ENCODE assay signal across 15 mouse cellular contexts in the genomic region with DNA sequence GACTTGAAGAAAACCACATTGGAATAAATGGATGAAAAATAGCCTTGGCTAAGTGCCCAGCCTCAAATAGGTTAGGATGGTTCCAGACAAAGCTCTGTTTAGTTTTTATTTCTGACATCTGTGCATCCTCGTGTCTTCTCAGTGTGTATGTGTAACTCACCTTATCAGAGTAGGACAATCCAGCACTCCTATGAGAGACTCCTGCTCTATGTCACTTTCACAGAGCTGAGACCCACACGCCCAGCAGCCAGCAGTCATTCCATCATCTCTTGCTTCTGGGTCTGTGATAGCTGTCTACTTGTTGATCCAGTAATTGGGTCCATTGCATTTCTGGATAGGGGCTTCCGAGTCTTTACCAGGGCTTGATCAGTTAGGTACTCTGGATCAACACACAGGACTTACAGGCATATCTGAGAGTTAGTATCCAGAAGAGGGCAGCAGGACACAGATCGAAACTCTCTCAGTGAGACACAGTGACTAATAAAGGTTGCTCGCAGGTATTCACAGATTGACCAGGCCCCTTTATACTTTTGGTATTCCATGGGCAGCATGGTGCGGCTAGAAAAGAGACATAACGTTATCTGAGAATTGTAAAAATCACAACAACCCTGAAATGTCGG.
DNase-seq lines count a peak whose midpoint lies in the region; ATAC-seq and TF ChIP-seq lines count a peak whose summit lies in the region.
"Had no signal": no experiment of that assay in that cellular context is flagged by ENCODE, and none has a peak within 500 bp of the region (broad histone marks: within the 10 kb centered on the region; RNA-seq: fewer than 3 reads in every experiment).

No protein-coding gene starts in this region.

- no peak overlapping the region for H3K27ac ChIP-seq in layer of hippocampus, adult 2 months
- no peak overlapping the region for H3K27ac ChIP-seq in CH12.LX (ENCODE audit: insufficient read depth, low read depth)
- H3K27ac ChIP-seq: forebrain, embryonic 12.5 days; lung, embryonic 15.5 days had no signal

- no peak overlapping the region for H3K9ac ChIP-seq in CH12.LX (ENCODE audit: insufficient read depth, low read depth)
- H3K9ac ChIP-seq: forebrain, embryonic 12.5 days; lung, embryonic 15.5 days had no signal

- in situ Hi-C loops in CH12.LX (cut with MboI; ENCODE audit: low pct_ligation_motif_present, low pct_unique_long_range_greater_than_20kb, low sequenced_read_pairs) = no loop called here

- dilution Hi-C loops in CH12.LX (cut with MboI; ENCODE audit: extremely low pct_ligation_motif_present, extremely low pct_unique_long_range_greater_than_20kb, low sequenced_read_pairs) = no loop called here

- H3K4me1 ChIP-seq in CH12.LX (ENCODE audit: control insufficient read depth in 1 of 2, insufficient read depth in 2 of 2) = no peaks in the 10 kb centered on the region
- H3K4me1 ChIP-seq: forebrain, embryonic 12.5 days had no signal

- no peak overlapping the region for H3K4me2 ChIP-seq in CH12.LX (ENCODE audit: insufficient read depth, low read depth, poor library complexity, severe bottlenecking)
- H3K4me2 ChIP-seq: forebrain, embryonic 12.5 days; lung, embryonic 15.5 days had no signal

- ATAC-seq in megakaryocyte-erythroid progenitor cell, adult 5-6 weeks (replicated peaks; ENCODE audit: low FRiP score, low TSS enrichment, poor library complexity, severe bottlenecking) = no peak

- no peaks in the 10 kb centered on the region for H3K36me3 ChIP-seq in CH12.LX (replicated peaks in 1 of 2; ENCODE audit: control insufficient read depth in 1 of 2, insufficient read depth in 1 of 2, low read length in 1 of 2)
- H3K36me3 ChIP-seq: forebrain, embryonic 12.5 days; lung, embryonic 15.5 days had no signal

- TF ChIP-seq POLR2A in CH12.LX (IDR thresholded peaks at IDR 0.05; ENCODE audit: low read depth, low read length) = no peak

- no peaks in the 10 kb centered on the region for H3K79me2 ChIP-seq in CH12.LX (replicated peaks; ENCODE audit: control insufficient read depth, extremely low read depth, insufficient read depth, poor library complexity, severe bottlenecking)

- peak; percentile 76 for DNase-seq in heart, adult 11 months
- no peak for DNase-seq in heart, adult 9 months (ENCODE audit: low spot score in 2 of 2)
- no peak for DNase-seq in layer of hippocampus, adult 2 months (ENCODE audit: low spot score in 2 of 2)
- DNase-seq in layer of hippocampus, postnatal 14 days (ENCODE audit: low spot score in 2 of 2) = no peak
- DNase-seq in CH12.LX (ENCODE audit: extremely low read depth) = peak; percentile 7
- peak; percentile 52 for DNase-seq in brain, adult 2 months (ENCODE audit: low read depth, low spot score)
- DNase-seq: adrenal gland, adult 8-10 months; cerebellum, adult 8-10 months; heart, postnatal 10 days; kidney, postnatal 14 days; right cerebral cortex, postnatal 4 days had no signal

- H3K4me3 ChIP-seq in layer of hippocampus, adult 2 months = no peak overlapping the region
- no peak overlapping the region for H3K4me3 ChIP-seq in CH12.LX (replicated peaks in 1 of 3; ENCODE audit: low read depth in 2 of 3, low read length in 2 of 3, poor library complexity in 1 of 3)
- H3K4me3 ChIP-seq: forebrain, embryonic 12.5 days; lung, embryonic 15.5 days; myocyte had no signal

- TF ChIP-seq EP300 in CH12.LX (IDR thresholded peaks at IDR 0.05; ENCODE audit: low read length) = no peak

- no peaks in the 10 kb centered on the region for H3K9me3 ChIP-seq in CH12.LX (replicated peaks; ENCODE audit: low read length)
- H3K9me3 ChIP-seq: forebrain, embryonic 12.5 days; lung, embryonic 15.5 days had no signal

- TF ChIP-seq CTCF in layer of hippocampus, adult 2 months (conservative IDR thresholded peaks at IDR 0.05) = peak; percentile 66
- TF ChIP-seq CTCF in CH12.LX (conservative IDR thresholded peaks at IDR 0.05 in 1 of 2, IDR thresholded peaks at IDR 0.05 in 1 of 2; ENCODE audit: low read depth in 2 of 2, low read length in 2 of 2) = no peak

- TF ChIP-seq RAD21 in CH12.LX (IDR thresholded peaks at IDR 0.05; ENCODE audit: low read depth, low read length) = peak; percentile 22

- no peaks in the 10 kb centered on the region for H3K27me3 ChIP-seq in CH12.LX (replicated peaks)
- H3K27me3 ChIP-seq: forebrain, embryonic 12.5 days; lung, embryonic 15.5 days had no signal

TF ChIP-seq in CH12.LX, 34 proteins besides CTCF, POLR2A, EP300 and RAD21:
- TF ChIP-seq SMC3 (IDR thresholded peaks at IDR 0.05; ENCODE audit: low read depth, low read length) (0 out of 2 replicates have a peak, but pooled peaks have one; percentile 5), MAZ (IDR thresholded peaks at IDR 0.05; ENCODE audit: low read depth, low read length) (no peak)

Comparison
In these comparisons a context has a peak if more than half of its experiments do, and no peak if none do; other contexts are left out.
1. DNase-seq: peak in heart, adult 11 months (single experiment), CH12.LX (single experiment) and brain, adult 2 months (single experiment); none in heart, adult 9 months (0 of 2), layer of hippocampus, adult 2 months (0 of 2) and layer of hippocampus, postnatal 14 days (0 of 2).